In genomic region chr13:37429661-37430271, GRCm38 (mm10) we compare ENCODE assay signal across 18 mouse cellular contexts.
"Had no signal": no experiment of that assay in that cellular context is flagged by ENCODE, and none has a peak within 500 bp of the region (broad histone marks: within the 10 kb centered on the region; RNA-seq: fewer than 3 reads in every experiment).

No protein-coding gene starts in this region.

- H3K27ac ChIP-seq: kidney, embryonic 15.5 days; liver, embryonic 13.5 days; midbrain, embryonic 10.5 days; midbrain, embryonic 13.5 days; neural tube, embryonic 13.5 days had no signal

- H3K4me3 ChIP-seq: kidney, embryonic 15.5 days; liver, embryonic 13.5 days; megakaryocyte, embryonic 14.5 days; midbrain, embryonic 10.5 days; midbrain, embryonic 13.5 days; myocyte; neural tube, embryonic 13.5 days had no signal

- H3K4me2 ChIP-seq: kidney, embryonic 15.5 days; liver, embryonic 13.5 days; midbrain, embryonic 13.5 days; neural tube, embryonic 13.5 days had no signal

- ATAC-seq: intestine, postnatal 0 days; midbrain, embryonic 13.5 days; midbrain, embryonic 16.5 days had no signal

- DNase-seq: kidney, postnatal 14 days; kidney, postnatal 4 days; left cerebral cortex, postnatal 4 days; liver, embryonic 13.5 days; lung, adult 2 months; lung, postnatal 36 days; retina, postnatal 1 day; right cerebral cortex, postnatal 25 days; spleen, adult 18-20 months; thymus, postnatal 36 days had no signal

- H3K36me3 ChIP-seq: kidney, embryonic 15.5 days; liver, embryonic 13.5 days; midbrain, embryonic 10.5 days; midbrain, embryonic 13.5 days; neural tube, embryonic 13.5 days had no signal

- H3K27me3 ChIP-seq: liver, embryonic 13.5 days had no signal

- H3K9me3 ChIP-seq: kidney, embryonic 15.5 days; liver, embryonic 13.5 days; midbrain, embryonic 10.5 days; midbrain, embryonic 13.5 days; neural tube, embryonic 13.5 days had no signal

- H3K9ac ChIP-seq: kidney, embryonic 15.5 days; liver, embryonic 13.5 days; midbrain, embryonic 13.5 days; neural tube, embryonic 13.5 days had no signal
